Mouse (Mus musculus): ENCODE measurements around the gene Brip1.

The Brip1 gene

DNA sequence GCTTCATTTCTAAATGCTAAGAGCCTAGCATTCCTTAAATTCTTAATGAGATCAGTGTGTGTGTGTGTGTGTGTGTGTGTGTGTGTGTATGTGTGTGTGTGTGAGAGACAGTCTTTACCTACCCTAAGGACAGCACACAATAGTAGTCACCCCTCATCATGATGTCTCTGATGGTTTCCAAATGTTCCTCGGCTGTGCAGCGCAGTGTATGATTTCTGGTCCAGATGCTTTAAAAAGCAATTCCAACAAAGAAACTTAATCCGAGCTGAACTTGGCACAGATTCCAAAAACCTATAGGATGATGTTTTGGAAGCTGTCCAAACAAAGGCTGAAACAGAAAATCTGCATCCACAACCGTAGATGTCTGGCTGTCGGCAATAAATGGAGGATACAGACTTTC lies 173.0 kb downstream of the Brip1 start:
- in situ Hi-C loops (cut with MboI, MseI): no loop called here

DNA sequence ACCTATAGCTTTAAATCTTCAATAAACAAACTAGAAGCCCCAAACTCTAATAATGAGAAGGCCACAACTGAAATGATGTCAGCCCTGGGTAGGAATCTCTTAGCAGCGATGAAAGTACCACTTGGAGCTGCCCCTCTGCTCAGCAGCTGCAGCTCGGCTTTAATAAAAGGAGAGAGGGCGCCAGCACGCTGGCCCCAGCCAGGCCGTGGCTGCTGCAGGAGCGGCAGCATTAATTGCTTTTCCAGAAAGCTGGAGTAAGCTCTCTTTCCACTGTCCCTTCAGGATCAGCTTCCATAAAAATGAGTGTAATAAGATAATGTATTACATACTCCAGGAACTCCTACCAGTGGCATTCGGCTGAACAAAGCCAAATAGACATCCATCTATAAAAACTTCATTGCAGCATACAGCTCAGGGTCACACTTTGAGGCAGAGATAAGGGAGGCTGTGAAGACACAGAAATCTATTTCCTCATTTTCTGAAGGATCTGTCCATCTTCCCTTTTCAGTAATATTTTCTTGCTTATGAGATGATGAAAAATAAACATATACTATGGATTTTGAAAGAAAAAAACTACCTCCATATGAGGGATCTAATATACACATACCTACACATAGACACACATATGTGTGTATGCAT lies 174.3 kb downstream of the Brip1 start:
- in situ Hi-C loops (cut with MboI, MseI): no loop called here

DNA sequence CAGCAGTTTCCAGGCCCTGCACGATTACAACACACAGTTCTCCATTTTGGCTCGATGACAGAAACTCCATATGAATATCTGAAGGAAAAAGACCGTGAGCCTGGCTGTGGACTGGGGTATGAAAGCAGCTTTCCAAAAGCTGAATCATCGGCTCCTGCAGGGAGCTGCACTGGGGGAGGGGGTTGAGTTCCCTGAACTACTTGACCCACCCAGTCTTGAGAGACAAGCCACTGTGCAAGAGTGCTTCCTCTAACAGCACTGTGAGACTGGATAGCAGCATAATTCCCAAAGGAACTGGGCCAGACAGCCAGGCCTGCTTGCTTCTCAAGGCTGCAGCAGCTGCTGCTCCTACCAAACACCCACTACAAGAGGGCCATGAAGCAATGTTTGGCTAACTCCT lies 178.6 kb downstream of the Brip1 start:
- in situ Hi-C loops (cut with MboI, MseI): no loop called here

DNA sequence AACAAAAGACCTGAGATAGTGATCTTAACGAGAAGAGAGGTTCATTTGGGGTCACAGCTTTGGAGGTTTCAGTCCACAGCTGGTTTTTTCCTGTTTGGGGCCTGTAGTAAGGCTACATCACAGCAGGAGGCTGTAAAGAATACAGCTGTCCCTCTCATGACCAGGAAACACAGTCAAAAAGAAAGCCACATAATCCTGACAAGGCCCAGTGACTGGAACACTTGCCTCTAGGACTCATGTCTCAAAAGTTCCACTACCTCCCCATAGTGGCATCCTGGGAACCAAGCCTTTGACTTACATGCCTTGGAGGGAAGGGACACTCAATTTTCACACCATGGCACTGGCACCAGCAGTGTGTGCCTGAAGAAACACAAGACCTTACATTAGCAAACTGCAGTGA lies 181.0 kb downstream of the Brip1 start:
- in situ Hi-C loops (cut with MboI, MseI): no loop called here

DNA sequence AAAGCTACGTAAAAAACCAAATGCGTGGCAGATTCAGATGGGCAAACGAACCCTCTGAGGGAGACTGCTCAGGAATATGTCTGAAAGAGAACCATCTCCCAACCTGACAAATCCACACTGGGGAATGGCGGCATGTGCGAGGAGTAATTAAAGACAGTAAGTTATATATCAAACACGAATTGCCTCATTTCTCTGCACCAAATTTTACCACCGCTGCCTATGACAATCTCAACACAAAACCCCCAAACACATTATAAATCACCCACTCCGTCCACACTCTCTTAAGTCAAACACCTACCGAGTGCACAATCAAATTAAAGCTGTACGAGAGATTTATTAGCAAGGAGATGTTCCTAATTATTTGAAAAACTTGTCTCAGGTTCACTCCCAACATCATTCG lies 184.8 kb downstream of the Brip1 start:
- in situ Hi-C loops (cut with MboI, MseI): loop anchor here (10.0 kb wide), 1 partner anchor 841 kb away; the partner anchor contains the start of gene 1700125H20Rik

DNA sequence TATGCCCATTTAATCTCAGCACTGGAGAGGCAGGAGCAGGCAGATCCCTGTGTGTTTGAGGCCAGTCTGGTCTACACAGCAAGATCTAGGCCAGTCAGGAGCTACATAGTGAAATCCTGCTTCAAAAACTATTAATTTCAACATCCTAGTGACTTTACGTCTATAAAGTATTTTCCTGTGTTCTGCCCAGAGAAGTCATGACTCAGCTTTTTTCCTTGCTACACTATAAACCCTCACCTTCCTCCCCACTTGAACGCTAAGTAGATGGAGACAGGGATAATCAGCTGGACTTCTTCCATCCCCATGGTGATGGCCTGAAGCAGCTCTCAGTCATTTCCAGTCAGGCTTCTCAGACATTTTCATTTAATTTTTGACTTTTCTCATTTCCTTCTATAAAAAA lies 187.9 kb downstream of the Brip1 start:
- in situ Hi-C loops (cut with MboI, MseI): loop anchor here (10.0 kb wide), 1 partner anchor 838 kb away; the partner anchor contains the start of gene 1700125H20Rik

DNA sequence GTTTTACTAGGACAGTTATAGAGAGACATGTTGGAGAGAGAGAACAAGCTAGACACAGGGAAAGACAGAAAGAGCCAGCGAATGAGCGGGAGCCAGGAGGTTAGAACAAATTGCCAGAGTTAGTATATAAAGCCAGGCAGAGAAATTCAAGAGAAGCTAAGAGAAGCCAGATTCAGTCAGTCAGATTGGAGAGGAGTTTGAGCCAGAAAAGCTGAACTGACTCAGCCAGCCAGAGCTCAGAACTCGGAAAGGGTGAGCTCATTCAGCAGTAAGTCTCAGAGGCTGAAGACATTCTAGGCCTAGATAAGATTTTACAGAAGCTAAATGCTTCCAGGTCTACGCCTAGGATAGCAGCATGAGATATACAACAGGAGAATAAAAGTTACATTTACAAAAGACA lies 190.5 kb downstream of the Brip1 start:
- in situ Hi-C loops (cut with MboI, MseI): loop anchor here (10.0 kb wide), 1 partner anchor 836 kb away; the partner anchor contains the start of gene 1700125H20Rik

DNA sequence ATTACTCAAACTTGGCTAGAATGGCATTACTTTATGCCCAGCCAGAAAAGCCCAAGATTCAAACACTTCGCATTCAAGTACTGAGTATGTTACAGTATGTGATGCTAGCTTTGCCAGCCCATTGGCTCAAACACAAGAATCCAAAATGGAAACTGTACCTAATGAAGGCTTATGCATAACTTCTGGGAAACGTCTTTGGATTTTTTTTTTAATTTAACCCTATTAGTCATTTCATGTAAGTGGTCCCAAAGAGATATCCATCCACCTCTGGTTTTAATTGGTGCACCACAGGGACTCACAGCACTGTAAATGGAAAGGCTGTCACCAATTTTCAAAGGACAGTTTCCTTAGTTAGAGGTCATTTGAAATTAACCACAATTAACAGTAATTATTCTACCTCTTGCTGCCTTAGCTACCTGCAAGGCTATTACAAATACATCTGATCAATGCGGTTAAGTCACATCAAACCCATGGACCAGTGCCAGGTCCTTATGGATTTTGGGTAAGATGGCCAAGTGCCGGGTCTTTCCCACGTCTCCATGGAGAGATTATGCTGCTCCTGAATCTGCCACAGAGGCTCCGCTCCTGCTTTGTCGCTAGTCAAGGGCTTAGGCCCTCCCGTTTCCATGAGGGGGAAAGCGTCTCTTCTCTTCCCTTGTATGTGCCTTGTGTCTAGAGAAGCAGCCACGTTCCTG lies 192.6 kb downstream of the Brip1 start:
- in situ Hi-C loops (cut with MboI, MseI): no loop called here
